Mouse (Mus musculus) cerebellum, postnatal 25 days (tissue): ENCODE measurements at regions not wholly inside any gene's neighbourhood (a gene's known extent, or its start where the extent isn't known, plus 50 kb on each side); places are given as distances from the start of the nearest gene placed in this dataset.

Source experiments
- DNase-seq, 2 experiments: peaks; one replicate each; pipeline ENCODE4 v3.0.0; 2021; ENCODE audit warnings: mixed read lengths in 2 of 2

DNA sequence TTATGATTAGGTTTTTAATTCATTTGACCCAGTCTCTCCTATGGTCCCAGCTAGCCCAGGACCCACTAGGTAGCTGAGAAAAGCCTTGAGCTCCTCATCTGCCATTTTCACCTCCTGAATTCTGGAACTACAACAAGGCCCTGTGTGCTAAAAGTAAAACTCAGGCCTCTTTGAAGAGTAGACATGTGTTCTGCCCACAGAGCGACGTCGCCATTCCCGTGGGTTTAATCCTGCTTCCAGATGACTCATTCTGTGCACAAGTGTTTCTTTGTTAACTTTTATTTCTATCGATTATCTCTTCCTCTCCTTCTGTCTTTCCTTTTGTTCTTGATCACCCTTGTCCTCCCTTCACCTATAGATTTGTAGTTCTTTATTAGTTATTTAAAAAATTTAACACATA, 1046.7 kb upstream of the Apob start:
- DNase-seq: no peak

DNA sequence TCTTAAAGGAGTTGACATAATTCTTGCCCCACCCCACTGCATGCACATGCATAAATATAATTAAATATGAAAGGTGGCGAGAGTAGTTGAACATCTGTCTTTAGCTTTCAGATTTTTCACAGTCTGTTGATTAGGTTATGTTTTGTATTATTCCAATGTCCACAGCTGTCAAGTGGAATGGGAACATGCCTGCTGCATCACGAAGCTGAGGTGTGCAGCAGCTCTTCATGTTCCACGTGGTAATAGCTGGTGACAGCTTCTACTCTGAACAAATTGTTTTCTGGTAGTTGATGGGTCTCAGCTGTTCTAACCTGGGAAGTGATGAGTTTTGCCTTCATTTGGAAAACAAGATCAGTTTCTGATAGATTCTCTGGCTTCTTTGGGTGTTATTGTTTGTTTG, 1020.8 kb upstream of the Apob start:
- DNase-seq: no peak

GRCm38 (mm10) chr12:6984664-6985063, 992.8 kb upstream of the Apob start:
- no peak for DNase-seq

DNA sequence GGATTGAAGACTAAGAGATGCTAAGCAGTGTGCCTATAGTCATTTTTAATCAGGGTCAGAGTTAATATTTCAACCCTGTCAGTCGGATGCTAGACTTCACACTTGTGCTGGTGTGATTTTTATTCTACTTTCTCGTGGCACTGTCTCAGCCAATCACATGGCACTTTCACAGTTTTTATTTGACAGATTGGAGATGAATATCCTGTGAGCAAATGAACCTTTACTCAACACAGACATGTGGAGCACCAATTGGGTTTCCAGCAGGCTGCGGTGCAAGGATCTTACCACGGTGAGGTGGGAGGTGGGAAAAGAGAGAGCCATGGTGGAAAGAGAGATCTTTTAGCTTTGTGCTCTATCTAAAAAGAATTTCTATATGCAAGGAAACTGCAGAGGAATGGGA, 949.0 kb upstream of the Apob start:
- no peak for DNase-seq

DNA sequence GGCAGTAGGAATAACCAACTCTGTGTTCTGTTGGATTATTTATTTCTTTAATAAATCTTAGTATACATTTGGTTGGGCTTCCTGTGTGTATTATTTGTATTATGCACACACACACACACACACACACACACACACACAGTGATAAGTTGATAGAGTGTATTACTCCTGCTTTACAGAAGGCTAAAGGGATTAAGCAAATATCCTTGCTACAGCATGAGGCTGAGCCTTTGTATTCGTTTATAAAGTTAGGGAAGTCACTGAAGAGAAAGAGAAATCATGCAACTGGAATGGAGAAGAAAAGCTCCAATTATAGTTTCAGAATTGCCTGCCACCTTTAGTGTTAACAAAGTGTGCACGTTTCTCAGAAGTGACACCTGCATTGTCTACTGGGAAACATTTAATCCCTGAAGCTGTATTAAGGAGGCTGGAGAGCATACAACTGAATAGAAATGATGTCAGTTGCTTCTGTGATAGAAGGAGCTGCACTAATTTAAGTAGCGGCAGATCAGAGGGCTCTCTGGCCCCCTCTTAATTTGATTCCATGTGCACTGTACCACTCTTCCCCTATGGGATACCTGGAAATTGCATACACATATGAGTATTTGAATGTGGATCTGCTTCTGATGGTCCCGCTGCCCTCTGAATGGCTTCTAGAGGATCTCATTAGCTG, 947.9 kb upstream of the Apob start:
- DNase-seq: no peak

- peak in 1 of 2 experiments; percentile 8 for DNase-seq
Observed at GRCm38 (mm10) chr12:7050791-7051190, 926.7 kb upstream of the Apob start.

DNA sequence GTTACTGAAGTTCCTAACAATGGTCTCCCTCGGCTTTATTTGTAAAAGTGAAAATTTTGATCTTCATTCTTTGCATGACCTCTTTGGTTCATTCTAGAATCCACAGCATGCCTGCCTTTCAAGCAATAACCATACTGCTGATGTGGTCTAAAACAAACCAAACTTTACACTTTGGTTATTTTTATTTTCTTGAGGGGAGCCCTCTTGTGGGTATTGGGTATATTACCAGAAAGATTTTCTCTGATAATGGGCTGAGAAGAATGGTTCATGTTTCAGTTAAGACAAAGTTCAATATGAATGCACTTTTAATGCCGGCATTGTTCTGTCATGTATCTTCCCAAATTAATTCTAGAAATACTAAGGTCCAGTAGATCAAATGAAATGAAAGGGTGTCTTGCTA, 922.9 kb upstream of the Apob start:
- no peak for DNase-seq

DNA sequence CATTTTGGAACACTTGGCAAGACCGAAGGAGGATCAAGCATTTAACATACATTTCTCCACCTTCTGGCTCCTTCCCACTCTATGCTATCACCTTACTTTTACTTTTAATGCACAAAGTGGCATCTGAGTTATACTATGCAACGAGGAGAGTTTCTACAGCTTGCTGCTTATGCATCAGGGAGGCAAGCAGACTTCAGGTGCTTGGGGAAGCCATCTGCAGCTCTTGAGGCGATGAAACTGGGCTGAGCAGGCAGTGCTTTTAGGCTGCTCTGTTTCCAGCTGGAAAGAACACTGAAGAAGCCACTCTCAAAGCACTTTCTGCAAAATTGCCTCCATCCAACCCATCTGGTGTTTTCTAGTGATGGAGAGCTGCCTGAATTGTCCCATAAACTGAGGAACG, 882.9 kb upstream of the Apob start:
- DNase-seq: no peak

- no peak for DNase-seq
Observed at GRCm38 (mm10) chr12:7095440-7095839, 882.0 kb upstream of the Apob start.

GRCm38 (mm10) chr12:7096221-7096620, 881.2 kb upstream of the Apob start:
- no peak for DNase-seq

- DNase-seq: no peak
Observed at GRCm38 (mm10) chr12:7139044-7139443, 838.4 kb upstream of the Apob start.
